Mouse (Mus musculus): ENCODE results near the gene Vps37d. TPM values are rescaled to one million over a fixed set of nuclear protein-coding genes. Genes with fewer than 3 reads are reported as not detected.

The Vps37d gene
- total RNA-seq, 2 experiments from 2014 or later, result not detected

GRCm38 (mm10) chr5:135032581-135032980 lies 45.5 kb downstream of the Vps37d start:
- ATAC-seq (replicated peaks; ENCODE audit: poor library complexity), result no peak

- peak; percentile 68 for ATAC-seq (replicated peaks; ENCODE audit: poor library complexity)
Observed at GRCm38 (mm10) chr5:135029007-135029854, 48.8 kb downstream of the Vps37d start.

DNA sequence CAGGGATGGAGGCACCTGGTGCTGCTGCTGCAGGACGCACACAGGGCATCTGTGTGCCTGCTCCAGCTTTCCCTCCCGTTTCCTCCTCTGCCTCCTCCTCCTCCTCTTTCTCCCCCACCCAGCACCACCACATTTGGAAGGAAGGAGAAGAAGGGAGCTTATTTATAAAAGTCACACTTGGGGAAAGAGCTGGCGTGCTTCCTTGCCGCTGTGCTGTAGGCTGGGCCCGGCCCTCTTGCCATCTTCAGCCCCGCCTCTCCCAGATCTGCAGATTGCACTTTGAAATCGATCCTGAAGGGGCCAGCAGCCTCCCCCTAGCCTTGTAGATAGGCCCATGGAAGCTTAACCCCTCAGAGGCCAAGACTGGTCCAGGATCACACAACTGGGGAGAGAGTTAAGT lies 52.2 kb downstream of the Vps37d start:
- ATAC-seq (replicated peaks; ENCODE audit: poor library complexity), result no peak

GRCm38 (mm10) chr5:135024665-135025224 lies 53.3 kb downstream of the Vps37d start:
- peak; percentile 23; the same call in 1 of the 2 replicates for ATAC-seq (replicated peaks; ENCODE audit: poor library complexity)

GRCm38 (mm10) chr5:135023344-135024173 lies 54.5 kb downstream of the Vps37d start, which contains the start of gene Stx1a:
Stx1a (plus strand) TSS chr5:135023482.
- ATAC-seq (replicated peaks; ENCODE audit: poor library complexity), result peak; percentile 83

Other genes with a start within 250 kb of the Vps37d start
- not detected in 2 replicates for gene Tmem270, start 171.5 kb downstream of the Vps37d start, total RNA-seq (2015)
- not detected in 2 replicates for gene Tmem270, start 171.5 kb downstream of the Vps37d start, total RNA-seq (2017)
- gene Cldn13, start 162.7 kb downstream of the Vps37d start, total RNA-seq (2015), result 17.0 and 19.0 TPM in 2 replicates
- gene Cldn13, start 162.7 kb downstream of the Vps37d start, total RNA-seq (2017), result 5.3 and 10.9 TPM in 2 replicates
- 1.9 and 3.9 TPM in 2 replicates for gene Mettl27, start 145.9 kb downstream of the Vps37d start, total RNA-seq (2015)
- 0.92 and 3.4 TPM in 2 replicates for gene Mettl27, start 145.9 kb downstream of the Vps37d start, total RNA-seq (2017)
- gene Cldn4, start 131.3 kb downstream of the Vps37d start, total RNA-seq (2015), result not detected in 2 replicates
- not detected in 2 replicates for gene Cldn4, start 131.3 kb downstream of the Vps37d start, total RNA-seq (2017)
- gene Cldn3, start 92.1 kb downstream of the Vps37d start, total RNA-seq (2015), result not detected in 2 replicates
- not detected in 2 replicates for gene Cldn3, start 92.1 kb downstream of the Vps37d start, total RNA-seq (2017)
- gene Abhd11, start 69.1 kb downstream of the Vps37d start, total RNA-seq (2015), result 133 and 142 TPM in 2 replicates
- 59.3 and 65.3 TPM in 2 replicates for gene Abhd11, start 69.1 kb downstream of the Vps37d start, total RNA-seq (2017)
- 0.39 and 1.2 TPM in 2 replicates for gene Stx1a, start 54.8 kb downstream of the Vps37d start, total RNA-seq (2015)
- 0.04 and 0.44 TPM in 2 replicates for gene Stx1a, start 54.8 kb downstream of the Vps37d start, total RNA-seq (2017)
- gene Dnajc30, start 14.1 kb downstream of the Vps37d start, total RNA-seq (2015), result 18.0 and 18.6 TPM in 2 replicates
- 7.4 and 8.9 TPM in 2 replicates for gene Dnajc30, start 14.1 kb downstream of the Vps37d start, total RNA-seq (2017)
- gene Bud23, start 13.3 kb downstream of the Vps37d start, total RNA-seq (2015), result 60.7 and 61.7 TPM in 2 replicates
- gene Bud23, start 13.3 kb downstream of the Vps37d start, total RNA-seq (2017), result 55.7 and 78.6 TPM in 2 replicates
- 0.07 and 0.27 TPM in 2 replicates for gene Mlxipl, start 11.6 kb upstream of the Vps37d start, total RNA-seq (2015)
- gene Mlxipl, start 11.6 kb upstream of the Vps37d start, total RNA-seq (2017), result not detected in 2 replicates
- 10.9 and 11.0 TPM in 2 replicates for gene Tbl2, start 71.4 kb upstream of the Vps37d start, total RNA-seq (2015)
- 14.9 and 18.7 TPM in 2 replicates for gene Tbl2, start 71.4 kb upstream of the Vps37d start, total RNA-seq (2017)
- gene Bcl7b, start 90.0 kb upstream of the Vps37d start, total RNA-seq (2015), result 18.1 and 18.7 TPM in 2 replicates
- 24.8 and 25.2 TPM in 2 replicates for gene Bcl7b, start 90.0 kb upstream of the Vps37d start, total RNA-seq (2017)
- 72.1 and 90.2 TPM in 2 replicates for gene Baz1b, start 109.0 kb upstream of the Vps37d start, total RNA-seq (2015)
- gene Baz1b, start 109.0 kb upstream of the Vps37d start, total RNA-seq (2017), result 128 and 160 TPM in 2 replicates
- 0.42 and 0.59 TPM in 2 replicates for gene Fzd9, start 173.0 kb upstream of the Vps37d start, total RNA-seq (2015)
- gene Fzd9, start 173.0 kb upstream of the Vps37d start, total RNA-seq (2017), result 0.12 and 0.14 TPM in 2 replicates